Mouse (Mus musculus): ENCODE measurements around the gene Nfatc2.

The Nfatc2 gene

GRCm38 (mm10) chr2:168615160-168615559 is 13.7 kb upstream of the Nfatc2 start:
- CTCF ChIA-PET: interaction anchor here in 3 of 4 experiments (0.6 to 0.9 kb wide), 4 partner anchors 13 to 142 kb away, joined by 3 to 4 read pairs (median 4); no protein-coding TSS in a partner anchor
- POLR2A ChIA-PET: interaction anchor here in 2 of 4 experiments (0.6 to 0.8 kb wide), 4 partner anchors 22 to 391 kb away, joined by 3 to 8 read pairs (median 5); no protein-coding TSS in a partner anchor

- ChIA-PET CTCF (interaction anchor here in 1 of 4 experiments (0.5 to 1.2 kb wide), 2 partner anchors 265 to 413 kb away, joined by 3 read pairs; no protein-coding TSS in a partner anchor), POLR2A (interaction anchor here in 3 of 4 experiments (0.6 to 1.5 kb wide), 4 partner anchors 9 to 392 kb away, joined by 4 to 8 read pairs (median 7); no protein-coding TSS in a partner anchor)
These were observed 12.9 kb upstream of the Nfatc2 start for GRCm38 (mm10) chr2:168614170-168614872.

- POLR2A ChIA-PET: interaction anchor here in 2 of 4 experiments (0.6 to 1.5 kb wide), 6 partner anchors 8 to 299 kb away, joined by 3 to 8 read pairs (median 3); partner anchors contain the start of gene Nfatc2 (in 1 of the 2)
These were observed 11.8 kb upstream of the Nfatc2 start for GRCm38 (mm10) chr2:168613092-168613880.

GRCm38 (mm10) chr2:168610941-168611340 is 9.5 kb upstream of the Nfatc2 start:
- ChIA-PET POLR2A (interaction anchor here in 1 of 4 experiments (1.6 kb wide), 1 partner anchor 15 kb away, joined by 4 read pairs; no protein-coding TSS in a partner anchor), CTCF (no interaction called here)

More at GRCm38 (mm10) chr2:168613092-168613880, 11.8 kb upstream of the Nfatc2 start:
- CTCF ChIA-PET: interaction anchor here in 1 of 4 experiments (1.2 kb wide), 1 partner anchor 266 kb away, joined by 3 read pairs; no protein-coding TSS in a partner anchor

GRCm38 (mm10) chr2:168609653-168610248 is 8.3 kb upstream of the Nfatc2 start:
- ChIA-PET POLR2A (no interaction called here), CTCF (no interaction called here)

- CTCF ChIA-PET: interaction anchor here in 3 of 4 experiments (0.6 to 1.4 kb wide), 6 partner anchors 9 to 297 kb away, joined by 3 to 13 read pairs (median 4); no protein-coding TSS in a partner anchor
These were observed 6.7 kb upstream of the Nfatc2 start for GRCm38 (mm10) chr2:168608125-168608564.

GRCm38 (mm10) chr2:168604655-168605070 is 3.2 kb upstream of the Nfatc2 start:
- ChIA-PET CTCF (interaction anchor here in 3 of 4 experiments (0.5 to 1.7 kb wide), 5 partner anchors 15 to 490 kb away, joined by 3 to 5 read pairs (median 4); no protein-coding TSS in a partner anchor), POLR2A (interaction anchor here in 2 of 4 experiments (1.1 to 1.9 kb wide), 5 partner anchors 9 to 79 kb away, joined by 3 to 8 read pairs (median 3); no protein-coding TSS in a partner anchor)

More at GRCm38 (mm10) chr2:168608125-168608564, 6.7 kb upstream of the Nfatc2 start:
- POLR2A ChIA-PET: interaction anchor here in 2 of 4 experiments (1.1 to 1.4 kb wide), 3 partner anchors 12 to 83 kb away, joined by 3 to 4 read pairs (median 3); no protein-coding TSS in a partner anchor

GRCm38 (mm10) chr2:168602387-168602741 is 907 bp upstream of the Nfatc2 start:
- POLR2A ChIA-PET: interaction anchor here in 3 of 4 experiments (0.5 to 2.3 kb wide), 7 partner anchors 10 to 15 kb away, joined by 3 to 13 read pairs (median 3); no protein-coding TSS in a partner anchor
- CTCF ChIA-PET: interaction anchor here in 3 of 4 experiments (0.5 to 1.0 kb wide), 3 partner anchors 26 to 346 kb away, joined by 3 to 5 read pairs (median 3); no protein-coding TSS in a partner anchor

- CTCF ChIA-PET: interaction anchor here in 1 of 4 experiments (1.0 kb wide), 1 partner anchor 28 kb away, joined by 3 read pairs; no protein-coding TSS in a partner anchor
- POLR2A ChIA-PET: interaction anchor here in 2 of 4 experiments (0.6 to 2.3 kb wide), 2 partner anchors 11 to 393 kb away, joined by 4 to 13 read pairs; no protein-coding TSS in a partner anchor
These were observed 537 bp downstream of the Nfatc2 start for GRCm38 (mm10) chr2:168600750-168601490.

GRCm38 (mm10) chr2:168595693-168596092 is 5.8 kb downstream of the Nfatc2 start:
- ChIA-PET CTCF (no interaction called here), POLR2A (interaction anchor here in 1 of 4 experiments (0.5 kb wide), 1 partner anchor 284 kb away, joined by 3 read pairs; no protein-coding TSS in a partner anchor)

- CTCF ChIA-PET: interaction anchor here in 2 of 4 experiments (0.5 to 0.9 kb wide), 3 partner anchors 10 to 192 kb away, joined by 3 read pairs; no protein-coding TSS in a partner anchor
- POLR2A ChIA-PET: interaction anchor here in 2 of 4 experiments (0.6 to 1.7 kb wide), 2 partner anchors 12 to 21 kb away, joined by 5 to 6 read pairs; no protein-coding TSS in a partner anchor
These were observed 7.8 kb downstream of the Nfatc2 start for GRCm38 (mm10) chr2:168593676-168594075.

GRCm38 (mm10) chr2:168593004-168593403 is 8.5 kb downstream of the Nfatc2 start:
- POLR2A ChIA-PET: interaction anchor here in 2 of 4 experiments (1.5 to 1.7 kb wide), 2 partner anchors 9 to 12 kb away, joined by 5 read pairs; no protein-coding TSS in a partner anchor
- CTCF ChIA-PET: interaction anchor here in 2 of 4 experiments (0.6 to 0.9 kb wide), 2 partner anchors 9 to 21 kb away, joined by 3 read pairs; no protein-coding TSS in a partner anchor

- POLR2A ChIA-PET: interaction anchor here in 3 of 4 experiments (0.7 to 2.5 kb wide), 10 partner anchors 11 to 524 kb away, joined by 3 to 15 read pairs (median 4); partner anchors contain the start of gene Nfatc2 (in 1 of the 3)
These were observed 10.4 kb downstream of the Nfatc2 start for GRCm38 (mm10) chr2:168591076-168591475.

GRCm38 (mm10) chr2:168590556-168590955 is 10.9 kb downstream of the Nfatc2 start:
- POLR2A ChIA-PET: interaction anchor here (0.5 to 2.5 kb wide), 21 partner anchors 9 to 929 kb away, joined by 3 to 15 read pairs (median 4); partner anchors contain the start of gene Nfatc2 (in 1 of the 4)
- CTCF ChIA-PET: interaction anchor here (0.6 to 1.7 kb wide), 10 partner anchors 14 to 340 kb away, joined by 3 to 6 read pairs (median 4); partner anchors contain the start of gene Atp9a (in 1 of the 4)

More at GRCm38 (mm10) chr2:168591076-168591475, 10.4 kb downstream of the Nfatc2 start:
- CTCF ChIA-PET: interaction anchor here in 3 of 4 experiments (0.9 to 1.4 kb wide), 4 partner anchors 37 to 150 kb away, joined by 3 to 5 read pairs (median 4); no protein-coding TSS in a partner anchor

GRCm38 (mm10) chr2:168590168-168590551 is 11.3 kb downstream of the Nfatc2 start:
- CTCF ChIA-PET: interaction anchor here (0.6 to 1.7 kb wide), 15 partner anchors 15 to 340 kb away, joined by 3 to 8 read pairs (median 5); partner anchors contain the start of gene Atp9a (in 1 of the 4)
- POLR2A ChIA-PET: interaction anchor here (0.5 to 2.5 kb wide), 29 partner anchors 9 to 928 kb away, joined by 3 to 15 read pairs (median 3); partner anchors contain the start of gene Nfatc2 (in 1 of the 4)

All from embryonic stem cell, embryonic (primary cell).